Mouse (Mus musculus): ENCODE data around the gene Tigar. TPM values are rescaled to one million over a fixed set of nuclear protein-coding genes. Genes with fewer than 3 reads are reported as not detected.

Gene Tigar
- polyA plus RNA-seq, 1 experiment: 3.0 TPM

DNA sequence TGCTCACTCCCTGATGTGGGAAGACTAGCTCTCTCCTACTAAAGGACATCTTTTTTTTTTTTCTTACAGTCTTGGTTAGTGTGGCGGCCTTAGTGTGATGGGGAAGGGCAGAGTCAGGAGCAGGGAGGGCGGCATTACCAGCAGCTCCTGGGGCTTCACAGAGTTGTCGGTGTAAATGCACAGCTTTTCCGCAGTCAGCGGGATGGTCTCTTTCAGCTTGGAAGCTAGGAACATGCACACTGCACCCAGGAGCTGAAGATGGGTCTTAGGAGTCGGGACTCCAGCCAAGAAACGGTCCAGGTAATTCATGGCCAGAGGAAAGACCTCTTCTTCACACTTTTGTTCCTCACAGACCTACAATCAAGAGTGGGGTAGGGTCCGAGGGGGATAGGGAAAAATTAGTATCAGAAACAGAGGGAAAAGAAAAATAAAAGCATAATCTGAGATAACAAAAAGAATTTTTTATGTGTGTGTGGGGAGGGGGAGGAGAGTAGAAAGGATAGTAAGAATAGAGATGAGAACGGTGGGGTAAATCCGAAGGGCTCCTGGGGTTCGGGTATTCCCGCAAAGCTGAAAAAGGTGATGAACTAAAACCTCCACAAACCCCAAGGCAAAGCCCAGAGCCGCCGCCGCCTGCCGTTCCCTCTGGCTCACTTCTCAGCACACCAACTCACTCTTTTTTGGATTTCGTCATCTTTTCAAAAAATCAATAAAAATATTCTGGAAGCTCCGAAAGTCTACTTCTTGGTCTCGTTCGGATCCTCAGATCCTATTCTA, 39.4 kb upstream of the Tigar start:
- Histone ChIP-seq H3K4me3 (ENCODE audit: insufficient read depth, low read depth, low read length) (peak overlapping the region; percentile 55), H3K36me3 (ENCODE audit: control insufficient read depth, insufficient read depth, low read length) (no peaks in the 10 kb centered on the region), H3K27ac (ENCODE audit: insufficient read depth, low read depth, low read length) (no peak overlapping the region), H3K27me3 (replicated peaks; ENCODE audit: control insufficient read depth, insufficient read depth, low read length) (peaks cover 1% of the 10 kb centered on the region), H3K4me1 (ENCODE audit: control insufficient read depth, insufficient read depth, low read length) (peaks cover 5% of the 10 kb centered on the region; the same call in 1 of the 2 replicates)
- WGBS: 18% methylated on average over 20 of the region's 20 CpGs
- TF ChIP-seq CTCF (conservative IDR thresholded peaks at IDR 0.05; ENCODE audit: insufficient read depth, insufficient read length, low read depth, low read length): no peak
- no peak for TF ChIP-seq POLR2A (IDR thresholded peaks at IDR 0.05; ENCODE audit: low read depth, low read length)
- DNase-seq: peak; percentile 16

DNA sequence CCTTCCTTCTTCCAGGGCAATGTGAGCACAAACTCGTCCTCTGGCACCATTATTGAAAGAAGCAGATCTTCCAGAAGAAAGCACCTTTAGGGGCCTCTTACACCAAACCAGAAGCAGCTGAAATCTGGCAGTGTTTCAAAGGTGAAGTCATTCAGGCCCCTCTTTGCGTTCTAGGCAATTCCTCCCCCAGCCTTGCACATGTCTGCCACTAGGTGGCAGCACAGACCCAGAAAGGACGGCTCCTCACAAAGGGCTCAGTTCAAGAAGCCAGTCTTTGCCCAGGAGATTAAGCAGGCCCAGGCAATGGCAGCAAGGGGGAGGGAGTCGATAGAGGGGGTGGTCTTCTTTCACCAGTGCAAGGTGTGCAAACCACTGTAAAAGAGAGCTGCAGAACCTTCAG, 38.3 kb upstream of the Tigar start:
- WGBS: 0% methylated on average over 4 of the region's 4 CpGs
- no peak overlapping the region for H3K4me3 ChIP-seq (ENCODE audit: insufficient read depth, low read depth, low read length)
- peaks cover 1% of the 10 kb centered on the region for H3K27me3 ChIP-seq (replicated peaks; ENCODE audit: control insufficient read depth, insufficient read depth, low read length)
- TF ChIP-seq CTCF (conservative IDR thresholded peaks at IDR 0.05; ENCODE audit: insufficient read depth, insufficient read length, low read depth, low read length): peak; percentile 92
- TF ChIP-seq POLR2A (IDR thresholded peaks at IDR 0.05; ENCODE audit: low read depth, low read length): no peak
- no peaks in the 10 kb centered on the region for H3K36me3 ChIP-seq (ENCODE audit: control insufficient read depth, insufficient read depth, low read length)
- H3K27ac ChIP-seq (ENCODE audit: insufficient read depth, low read depth, low read length): no peak overlapping the region
- H3K4me1 ChIP-seq (ENCODE audit: control insufficient read depth, insufficient read depth, low read length): no peaks in the 10 kb centered on the region
- peak; percentile 90 for DNase-seq

DNA sequence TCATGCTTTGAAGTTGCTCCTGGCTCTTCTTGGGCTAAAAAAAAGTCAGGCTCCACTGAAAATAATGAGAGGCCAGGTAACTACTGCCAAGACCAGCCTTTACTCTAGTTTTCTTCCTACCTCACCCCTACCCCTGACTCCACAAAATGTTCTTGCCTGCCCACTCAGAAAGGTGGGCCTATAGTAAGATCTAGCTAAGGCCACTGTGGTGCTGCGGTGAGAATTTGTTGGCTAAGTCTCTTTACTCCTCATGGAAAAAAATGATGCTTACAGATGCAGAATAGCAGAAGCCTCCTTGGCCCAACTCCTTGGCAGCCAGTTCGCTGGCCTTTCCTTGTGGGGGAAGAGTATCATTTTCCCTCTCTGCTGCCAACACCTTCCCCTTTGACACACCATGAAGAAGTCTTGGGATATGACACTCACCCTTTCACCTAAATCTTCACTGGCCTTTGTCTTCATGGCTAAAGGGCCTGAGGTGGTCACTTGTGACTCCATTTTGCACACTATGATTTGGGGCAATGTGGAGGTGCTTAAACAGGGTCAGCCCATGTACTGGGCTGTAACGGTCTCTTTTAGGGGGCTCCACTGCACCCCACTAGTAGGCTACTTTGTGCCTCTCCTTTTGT, 37.1 kb upstream of the Tigar start:
- H3K4me3 ChIP-seq (ENCODE audit: insufficient read depth, low read depth, low read length): no peak overlapping the region
- TF ChIP-seq CTCF (conservative IDR thresholded peaks at IDR 0.05; ENCODE audit: insufficient read depth, insufficient read length, low read depth, low read length) (no peak), POLR2A (IDR thresholded peaks at IDR 0.05; ENCODE audit: low read depth, low read length) (no peak)
- H3K36me3 ChIP-seq (ENCODE audit: control insufficient read depth, insufficient read depth, low read length): no peaks in the 10 kb centered on the region
- no peaks in the 10 kb centered on the region for H3K4me1 ChIP-seq (ENCODE audit: control insufficient read depth, insufficient read depth, low read length)
- 83% methylated on average over 3 of the region's 3 CpGs for WGBS
- DNase-seq: no peak
- H3K27me3 ChIP-seq (replicated peaks; ENCODE audit: control insufficient read depth, insufficient read depth, low read length): peaks cover 1% of the 10 kb centered on the region; the same call in 1 of the 2 replicates
- H3K27ac ChIP-seq (ENCODE audit: insufficient read depth, low read depth, low read length): no peak overlapping the region

DNA sequence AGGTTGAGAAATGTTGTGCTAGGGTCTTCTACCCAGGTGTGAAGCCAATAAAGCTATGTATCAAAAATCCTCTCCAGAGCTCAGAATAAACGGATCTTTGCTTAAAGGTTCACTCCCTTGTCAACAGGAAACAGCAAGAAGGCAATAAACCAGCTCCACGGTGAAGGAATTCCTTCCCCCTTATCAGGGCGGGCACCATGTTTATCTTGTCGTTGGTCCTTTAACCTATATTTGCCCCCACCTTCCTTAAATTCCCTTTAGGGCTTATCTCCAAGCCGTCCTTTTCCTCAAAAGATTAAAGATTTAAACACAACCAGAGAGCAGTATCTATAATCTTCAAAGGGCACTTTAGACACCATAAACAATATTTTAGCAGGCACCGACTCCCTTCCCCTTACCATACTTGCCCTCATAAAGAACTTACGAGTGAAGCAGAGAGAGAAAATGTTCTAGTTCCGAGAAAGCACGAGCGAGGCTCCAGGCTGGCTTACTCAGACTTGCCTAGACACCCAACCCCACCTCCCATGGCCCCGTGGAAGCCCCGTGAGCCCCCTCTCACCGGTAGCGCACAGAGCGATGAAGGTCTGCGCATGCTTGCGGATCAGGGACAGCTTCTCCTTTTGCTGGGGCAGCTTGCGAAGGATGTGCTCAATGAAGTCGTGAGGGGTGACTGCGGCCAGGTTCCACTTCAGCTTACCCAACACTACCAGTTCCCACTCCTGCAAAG, 36.3 kb upstream of the Tigar start:
- no peak for TF ChIP-seq POLR2A (IDR thresholded peaks at IDR 0.05; ENCODE audit: low read depth, low read length)
- TF ChIP-seq CTCF (conservative IDR thresholded peaks at IDR 0.05; ENCODE audit: insufficient read depth, insufficient read length, low read depth, low read length): no peak
- H3K36me3 ChIP-seq (ENCODE audit: control insufficient read depth, insufficient read depth, low read length): no peaks in the 10 kb centered on the region
- 64% methylated on average over 20 of the region's 20 CpGs for WGBS
- no peak for DNase-seq
- H3K4me3 ChIP-seq (ENCODE audit: insufficient read depth, low read depth, low read length): no peak overlapping the region
- H3K27ac ChIP-seq (ENCODE audit: insufficient read depth, low read depth, low read length): no peak overlapping the region
- H3K27me3 ChIP-seq (replicated peaks; ENCODE audit: control insufficient read depth, insufficient read depth, low read length): peaks cover 1% of the 10 kb centered on the region; the same call in 1 of the 2 replicates
- H3K4me1 ChIP-seq (ENCODE audit: control insufficient read depth, insufficient read depth, low read length): no peaks in the 10 kb centered on the region

DNA sequence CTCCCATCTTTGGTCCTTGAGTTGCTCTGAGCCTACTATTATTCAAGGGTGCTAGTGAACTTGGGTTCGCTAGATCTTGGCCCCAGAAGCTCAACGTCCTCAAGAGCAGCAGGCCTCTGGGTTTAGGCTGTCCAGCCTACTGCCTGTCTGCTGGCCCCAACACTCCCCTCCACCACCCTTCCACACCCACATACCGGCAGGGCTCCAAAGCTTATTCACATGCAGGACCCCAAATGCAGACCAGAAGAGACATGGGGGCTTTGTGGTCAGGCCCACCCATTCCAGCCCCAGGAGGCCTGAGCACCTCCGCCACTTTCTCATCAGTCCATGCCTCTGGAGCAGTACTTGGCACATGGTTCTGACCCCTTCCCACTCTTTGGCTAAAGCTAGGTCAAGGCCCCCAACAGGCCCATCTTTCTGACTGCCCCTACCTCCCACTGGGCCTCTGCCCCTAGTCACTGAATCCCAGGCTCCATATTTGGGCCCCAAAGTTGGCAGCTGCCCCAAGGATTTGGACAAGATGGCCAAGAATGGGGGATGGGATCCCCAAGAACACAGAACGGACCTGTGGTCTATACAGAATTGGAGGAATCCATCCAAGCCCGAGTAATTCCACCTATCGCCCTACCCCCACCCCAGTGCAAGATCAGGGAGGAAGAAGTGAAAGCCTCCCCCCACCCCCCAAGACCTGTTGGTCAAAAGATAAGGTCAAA, 34.4 kb upstream of the Tigar start:
- no peaks in the 10 kb centered on the region for H3K4me1 ChIP-seq (ENCODE audit: control insufficient read depth, insufficient read depth, low read length)
- DNase-seq: no peak
- no peak overlapping the region for H3K4me3 ChIP-seq (ENCODE audit: insufficient read depth, low read depth, low read length)
- no peak overlapping the region for H3K27ac ChIP-seq (ENCODE audit: insufficient read depth, low read depth, low read length)
- 85% methylated on average over 7 of the region's 7 CpGs for WGBS
- H3K27me3 ChIP-seq (replicated peaks; ENCODE audit: control insufficient read depth, insufficient read depth, low read length): no peaks in the 10 kb centered on the region
- no peaks in the 10 kb centered on the region for H3K36me3 ChIP-seq (ENCODE audit: control insufficient read depth, insufficient read depth, low read length)
- TF ChIP-seq CTCF (conservative IDR thresholded peaks at IDR 0.05; ENCODE audit: insufficient read depth, insufficient read length, low read depth, low read length) (no peak), POLR2A (IDR thresholded peaks at IDR 0.05; ENCODE audit: low read depth, low read length) (no peak)

DNA sequence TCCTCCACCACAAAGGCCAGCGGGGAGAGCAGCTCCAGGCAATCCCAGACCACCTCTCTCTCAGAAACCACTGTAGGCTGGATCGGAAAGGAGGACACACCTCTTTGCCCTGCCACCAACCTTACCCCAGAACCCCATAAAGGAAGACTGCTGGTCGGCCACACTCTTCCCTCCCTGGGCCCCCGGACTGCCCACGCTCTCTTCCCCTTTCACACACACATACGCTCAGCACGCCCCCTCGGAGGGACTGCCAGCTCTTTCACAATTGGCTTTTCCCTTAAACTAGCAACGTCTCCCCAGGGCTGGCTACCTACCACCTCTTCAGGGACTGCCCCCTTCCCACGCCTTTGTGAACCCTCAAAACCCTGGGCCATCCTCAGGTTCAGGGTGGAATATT, 33.8 kb upstream of the Tigar start:
- H3K27me3 ChIP-seq (replicated peaks; ENCODE audit: control insufficient read depth, insufficient read depth, low read length): no peaks in the 10 kb centered on the region
- no peak overlapping the region for H3K4me3 ChIP-seq (ENCODE audit: insufficient read depth, low read depth, low read length)
- DNase-seq: no peak
- H3K36me3 ChIP-seq (ENCODE audit: control insufficient read depth, insufficient read depth, low read length): no peaks in the 10 kb centered on the region
- no peaks in the 10 kb centered on the region for H3K4me1 ChIP-seq (ENCODE audit: control insufficient read depth, insufficient read depth, low read length)
- no peak overlapping the region for H3K27ac ChIP-seq (ENCODE audit: insufficient read depth, low read depth, low read length)
- TF ChIP-seq POLR2A (IDR thresholded peaks at IDR 0.05; ENCODE audit: low read depth, low read length) (no peak), CTCF (conservative IDR thresholded peaks at IDR 0.05; ENCODE audit: insufficient read depth, insufficient read length, low read depth, low read length) (no peak)
- 80% methylated on average over 10 of the region's 10 CpGs for WGBS
